Mouse (Mus musculus) ES-E14 (cell line): Measurements from ENCODE around the gene Lhfp. TPM values are rescaled to one million over a fixed set of nuclear protein-coding genes. Genes with fewer than 3 reads are reported as not detected.
A peak's percentile ranks its signal among the peaks of the same experiment; 100 is the strongest.

Experiments used
- DNase-seq: peaks from one replicate; pipeline ENCODE4 v3.0.0-alpha.2; 2013; ENCODE audit warnings: low read depth, low spot score
- H3K27ac ChIP-seq: 2 replicates; pipeline ENCODE4 v1.5.1; 2012; ENCODE audit warnings: low read depth, mild to moderate bottlenecking, low read length, moderate library complexity, mixed read lengths; ENCODE audit not compliant: poor library complexity, insufficient read depth, severe bottlenecking
- H3K36me3 ChIP-seq: 2 replicates; pipeline ENCODE4 v1.6.1; 2012; ENCODE audit warnings: mild to moderate bottlenecking, low read length, moderate library complexity, mixed read lengths; ENCODE audit not compliant: control insufficient read depth, poor library complexity, insufficient read depth, severe bottlenecking
- H3K4me1 ChIP-seq, 2 experiments: fragments of 150-350 bp in 1 of 2; sonication (generic) in 1 of 2; 2 replicates each; pipeline ENCODE4 v1.6.1; 2012; ENCODE audit warnings: low read length in 2 of 2, mild to moderate bottlenecking in 1 of 2, mixed read lengths in 1 of 2; ENCODE audit not compliant: control insufficient read depth in 2 of 2, insufficient read depth in 2 of 2, poor library complexity in 1 of 2
- H3K4me3 ChIP-seq, 2 experiments: fragments of 150-350 bp in 1 of 2; sonication (generic) in 1 of 2; 2 replicates each; pipeline ENCODE4 v1.5.1; 2012; ENCODE audit warnings: low read length in 2 of 2, low read depth in 1 of 2, mild to moderate bottlenecking in 1 of 2, mixed read lengths in 1 of 2; ENCODE audit not compliant: insufficient read depth in 1 of 2, poor library complexity in 1 of 2, severe bottlenecking in 1 of 2
- H3K9ac ChIP-seq: 2 replicates; pipeline ENCODE4 v1.6.1; 2012; ENCODE audit warnings: low read depth, mild to moderate bottlenecking, low read length, mixed read lengths; ENCODE audit not compliant: poor library complexity, insufficient read depth, severe bottlenecking
- H3K9me3 ChIP-seq: fragments of 150-350 bp; sonication (generic); 2 replicates; pipeline ENCODE4 v1.6.1; 2012; ENCODE audit warnings: low read depth, mild to moderate bottlenecking, low read length; ENCODE audit not compliant: control insufficient read depth, insufficient read depth
- CHD2 ChIP-seq: IDR thresholded peaks from 2 replicates; pipeline ENCODE4 v1.6.1; 2014; ENCODE audit warnings: mild to moderate bottlenecking, low read depth, low read length, inconsistent platforms
- HCFC1 ChIP-seq: IDR thresholded peaks from 2 replicates; pipeline ENCODE4 v1.6.1; 2012; ENCODE audit warnings: low read length, inconsistent platforms, borderline replicate concordance; ENCODE audit not compliant: insufficient read depth
- MAFK ChIP-seq: IDR thresholded peaks from 2 replicates; pipeline ENCODE4 v1.6.1; 2014; ENCODE audit warnings: mild to moderate bottlenecking, low read depth, low read length, inconsistent platforms; ENCODE audit not compliant: insufficient read depth
- ZC3H11A ChIP-seq: IDR thresholded peaks from 2 replicates; pipeline ENCODE4 v1.6.1; 2012; ENCODE audit warnings: low read depth, mild to moderate bottlenecking, inconsistent platforms, low read length, borderline replicate concordance
- ZNF384 ChIP-seq: IDR thresholded peaks from 2 replicates; pipeline ENCODE4 v1.6.1; 2012; ENCODE audit warnings: low read depth, low read length, inconsistent platforms
- in situ Hi-C, 2 experiments: fragments of 600-800 bp; cut with MboI; formaldehyde crosslinking; loops; one replicate each; pipeline ENCODE4 v1.15.1; 2025; ENCODE audit warnings: low sequenced_read_pairs in 2 of 2, inconsistent platforms in 1 of 2; ENCODE audit not compliant: unreplicated experiment in 2 of 2
- total RNA-seq: library from RNA; depleted of rRNA; stranded (reverse); fragments of 300-350 nt; gene quantifications from 2 replicates; pipeline ENCODE4 v1.2.3, GENCODE M21; 2012

Lhfp gene
- total RNA-seq, 1 experiment, result 20.2 TPM

- no peak overlapping the region for H3K27ac ChIP-seq
- no peak overlapping the region for H3K4me3 ChIP-seq
- no peak for TF ChIP-seq CHD2
- H3K9ac ChIP-seq, result no peak overlapping the region
- in situ Hi-C loops, result no loop called here
- peaks cover 2% of the 10 kb centered on the region; the same call in 1 of the 2 replicates for H3K36me3 ChIP-seq
- no peak for DNase-seq
- peaks cover 0 to 5% of the 10 kb centered on the region in 2 experiments; a peak in 1 of 4 replicates for H3K4me1 ChIP-seq
- H3K9me3 ChIP-seq, result no peaks in the 10 kb centered on the region
Measured at GRCm38 (mm10) chr3:53100803-53101202, 59.5 kb downstream of the Lhfp start.

GRCm38 (mm10) chr3:53101711-53102110 lies 60.4 kb downstream of the Lhfp start:
- no peak for TF ChIP-seq CHD2
- TF ChIP-seq ZNF384, result no peak
- TF ChIP-seq ZC3H11A, result no peak
- no peak for TF ChIP-seq HCFC1
- TF ChIP-seq MAFK, result no peak
- in situ Hi-C loops, result no loop called here
- Histone ChIP-seq H3K9ac (no peak overlapping the region), H3K4me3 (no peak overlapping the region), H3K9me3 (no peaks in the 10 kb centered on the region), H3K36me3 (peaks cover 2% of the 10 kb centered on the region; the same call in 1 of the 2 replicates), H3K4me1 (peaks cover 0 to 5% of the 10 kb centered on the region in 2 experiments; a peak in 1 of 4 replicates), H3K27ac (no peak overlapping the region)
- no peak for DNase-seq

- H3K9me3 ChIP-seq, result no peaks in the 10 kb centered on the region
- no peak overlapping the region for H3K4me3 ChIP-seq
- in situ Hi-C loops, result no loop called here
- DNase-seq, result peak; percentile 37
- TF ChIP-seq CHD2 (no peak), HCFC1 (no peak), ZC3H11A (no peak), ZNF384 (no peak), MAFK (no peak)
- H3K27ac ChIP-seq, result no peak overlapping the region
- peaks cover 2% of the 10 kb centered on the region; the same call in 1 of the 2 replicates for H3K36me3 ChIP-seq
- H3K4me1 ChIP-seq, result peaks cover 0 to 5% of the 10 kb centered on the region in 2 experiments; a peak in 1 of 4 replicates
- no peak overlapping the region for H3K9ac ChIP-seq
Measured at GRCm38 (mm10) chr3:53102131-53102756, 60.9 kb downstream of the Lhfp start.

GRCm38 (mm10) chr3:53102757-53103153 lies 61.4 kb downstream of the Lhfp start:
- in situ Hi-C loops, result no loop called here

More at GRCm38 (mm10) chr3:53102757-53103153, 61.4 kb downstream of the Lhfp start:
- H3K4me3 ChIP-seq, result no peak overlapping the region
- peaks cover 2% of the 10 kb centered on the region; the same call in 1 of the 2 replicates for H3K36me3 ChIP-seq
- TF ChIP-seq ZC3H11A (no peak), CHD2 (no peak), ZNF384 (no peak), HCFC1 (no peak), MAFK (no peak)
- H3K9me3 ChIP-seq, result no peaks in the 10 kb centered on the region
- H3K27ac ChIP-seq, result no peak overlapping the region
- H3K9ac ChIP-seq, result no peak overlapping the region
- DNase-seq, result no peak
- peaks cover 0 to 5% of the 10 kb centered on the region in 2 experiments; a peak in 1 of 4 replicates for H3K4me1 ChIP-seq
